Comparison of ENCODE assay signal across 16 mouse cellular contexts in the genomic region with DNA sequence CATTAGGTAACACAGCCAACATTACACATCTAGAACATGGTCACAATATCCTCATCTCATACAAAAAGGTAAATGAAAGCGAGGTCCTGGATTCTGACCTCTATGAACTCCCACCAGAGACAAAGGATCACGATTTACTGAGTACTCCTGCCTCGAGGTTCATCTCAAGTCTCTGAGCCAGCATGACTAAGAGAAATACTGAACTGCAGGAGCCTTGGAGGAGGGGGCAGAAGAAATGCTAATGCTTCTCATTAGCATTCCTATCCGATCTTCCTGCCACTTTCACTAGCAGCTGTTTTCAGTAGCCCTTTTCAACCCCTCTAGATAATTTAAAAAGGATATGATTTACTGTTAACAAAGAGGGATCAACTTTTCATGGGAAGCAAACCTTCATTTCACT. TPM values are rescaled to one million over a fixed set of nuclear protein-coding genes. Genes with fewer than 3 reads are reported as not detected.
DNase-seq lines count a peak whose midpoint lies in the region; ATAC-seq and TF ChIP-seq lines count a peak whose summit lies in the region.
"Had no signal": no experiment of that assay in that cellular context is flagged by ENCODE, and none has a peak within 500 bp of the region (broad histone marks: within the 10 kb centered on the region; RNA-seq: fewer than 3 reads in every experiment).

No protein-coding gene starts in this region.

- intact Hi-C loops in left cerebral cortex, postnatal 25 days (cut with DNase I), result no loop called here

- in situ Hi-C loops in ES-E14 (cut with MboI; ENCODE audit: low sequenced_read_pairs in 2 of 2, unreplicated experiment in 2 of 2), result no loop called here

- H3K4me1 ChIP-seq in forebrain, embryonic 11.5 days (replicated peaks; ENCODE audit: control insufficient read depth, insufficient read depth, low read length), result peaks cover 4% of the 10 kb centered on the region; the same call in 1 of the 2 replicates
- H3K4me1 ChIP-seq in forebrain, embryonic 10.5 days, result peaks cover 13% of the 10 kb centered on the region
- peaks cover 5 to 6% of the 10 kb centered on the region in 2 experiments; a peak in 3 of 4 replicates for H3K4me1 ChIP-seq in ES-E14 (ENCODE audit: control insufficient read depth in 2 of 2, insufficient read depth in 2 of 2, low read length in 2 of 2, poor library complexity in 1 of 2)
- H3K4me1 ChIP-seq in forebrain, embryonic 15.5 days, result peaks cover 15% of the 10 kb centered on the region
- H3K4me1 ChIP-seq in midbrain, embryonic 12.5 days, result peaks cover 39% of the 10 kb centered on the region
- H3K4me1 ChIP-seq: embryonic facial prominence, embryonic 13.5 days had no signal

- no peaks in the 10 kb centered on the region for H3K9me3 ChIP-seq in forebrain, embryonic 11.5 days (ENCODE audit: control insufficient read depth, low read length)
- H3K9me3 ChIP-seq in forebrain, embryonic 10.5 days, result no peaks in the 10 kb centered on the region; the same call in 1 of the 2 replicates
- H3K9me3 ChIP-seq in ES-E14 (ENCODE audit: control insufficient read depth, insufficient read depth, low read depth, low read length), result no peaks in the 10 kb centered on the region
- no peaks in the 10 kb centered on the region for H3K9me3 ChIP-seq in forebrain, embryonic 15.5 days
- H3K9me3 ChIP-seq in midbrain, embryonic 12.5 days, result 0 out of 2 replicates have a peak, but pooled peaks cover 2% of the 10 kb centered on the region
- H3K9me3 ChIP-seq: embryonic facial prominence, embryonic 13.5 days had no signal

- H3K4me3 ChIP-seq in forebrain, embryonic 11.5 days (ENCODE audit: low read depth, low read length), result no peak overlapping the region
- no peak overlapping the region for H3K4me3 ChIP-seq in forebrain, embryonic 10.5 days
- H3K4me3 ChIP-seq in ES-E14 (ENCODE audit: insufficient read depth in 1 of 2, low read depth in 1 of 2, low read length in 2 of 2, poor library complexity in 1 of 2, severe bottlenecking in 1 of 2), result no peak overlapping the region
- H3K4me3 ChIP-seq in forebrain, embryonic 15.5 days, result no peak overlapping the region
- no peak overlapping the region for H3K4me3 ChIP-seq in midbrain, embryonic 12.5 days
- H3K4me3 ChIP-seq: embryonic facial prominence, embryonic 13.5 days; myocyte had no signal

- H3K4me2 ChIP-seq in forebrain, embryonic 11.5 days (ENCODE audit: low read depth, low read length, severe bottlenecking), result no peak overlapping the region
- no peak overlapping the region for H3K4me2 ChIP-seq in forebrain, embryonic 15.5 days (replicated peaks)
- H3K4me2 ChIP-seq in midbrain, embryonic 12.5 days (replicated peaks), result no peak overlapping the region
- H3K4me2 ChIP-seq: embryonic facial prominence, embryonic 13.5 days had no signal

- DNase-seq in forebrain, embryonic 11.5 days (ENCODE audit: low spot score), result no peak
- DNase-seq in forebrain, embryonic 10.5 days (ENCODE audit: extremely low spot score, low spot score), result no peak
- peak; percentile 31 for DNase-seq in ES-E14 (ENCODE audit: low read depth, low spot score)
- DNase-seq in adrenal gland, postnatal 4 days (ENCODE audit: low spot score in 2 of 2), result no peak
- DNase-seq in left cerebral cortex, postnatal 25 days (ENCODE audit: low spot score in 2 of 2), result no peak
- DNase-seq: adrenal gland, postnatal 10 days; cerebellum, postnatal 14 days; heart, postnatal 10 days; liver; lung, adult 18-20 months; lung, postnatal 4 days had no signal

- peak; percentile 73 for ATAC-seq in forebrain, embryonic 11.5 days (replicated peaks; ENCODE audit: low FRiP score)
- peak; percentile 73; the same call in 1 of the 2 replicates for ATAC-seq in forebrain, embryonic 15.5 days (replicated peaks)
- peak; percentile 79 for ATAC-seq in midbrain, embryonic 12.5 days (ENCODE audit: low FRiP score, low read depth)
- ATAC-seq in CD4-positive, CD25-positive, alpha-beta regulatory T cell, adult 4 months, result no peak

- no peaks in the 10 kb centered on the region for H3K27me3 ChIP-seq in forebrain, embryonic 11.5 days (ENCODE audit: control insufficient read depth, insufficient read depth, low read length)
- no peaks in the 10 kb centered on the region for H3K27me3 ChIP-seq in forebrain, embryonic 10.5 days (ENCODE audit: poor library complexity, severe bottlenecking)
- H3K27me3 ChIP-seq in forebrain, embryonic 15.5 days, result no peaks in the 10 kb centered on the region
- H3K27me3 ChIP-seq in midbrain, embryonic 12.5 days, result no peaks in the 10 kb centered on the region
- H3K27me3 ChIP-seq: embryonic facial prominence, embryonic 13.5 days had no signal

- H3K27ac ChIP-seq in forebrain, embryonic 11.5 days (ENCODE audit: low read depth, low read length), result no peak overlapping the region
- H3K27ac ChIP-seq in forebrain, embryonic 10.5 days, result no peak overlapping the region
- no peak overlapping the region for H3K27ac ChIP-seq in ES-E14 (ENCODE audit: insufficient read depth, low read depth, low read length, poor library complexity, severe bottlenecking)
- H3K27ac ChIP-seq in forebrain, embryonic 15.5 days (replicated peaks), result peak overlapping the region; percentile 46
- H3K27ac ChIP-seq in midbrain, embryonic 12.5 days (replicated peaks), result peak overlapping the region; percentile 58
- H3K27ac ChIP-seq: embryonic facial prominence, embryonic 13.5 days had no signal

- 23% methylated on average over 4 of the region's 4 CpGs for WGBS in forebrain, embryonic 11.5 days
- WGBS in forebrain, embryonic 10.5 days, result 37% methylated on average over 4 of the region's 4 CpGs
- 20% methylated on average over 4 of the region's 4 CpGs for WGBS in forebrain, embryonic 15.5 days
- 13% methylated on average over 4 of the region's 4 CpGs for WGBS in midbrain, embryonic 12.5 days

- no peak overlapping the region for H3K9ac ChIP-seq in forebrain, embryonic 11.5 days (ENCODE audit: low read length)
- H3K9ac ChIP-seq in ES-E14 (ENCODE audit: insufficient read depth, low read depth, low read length, poor library complexity, severe bottlenecking), result no peak overlapping the region
- H3K9ac ChIP-seq in forebrain, embryonic 15.5 days (replicated peaks), result no peak overlapping the region
- H3K9ac ChIP-seq in midbrain, embryonic 12.5 days (replicated peaks), result no peak overlapping the region
- H3K9ac ChIP-seq: embryonic facial prominence, embryonic 13.5 days had no signal

- no peaks in the 10 kb centered on the region for H3K36me3 ChIP-seq in forebrain, embryonic 11.5 days (ENCODE audit: control insufficient read depth, insufficient read depth, low read length)
- no peaks in the 10 kb centered on the region for H3K36me3 ChIP-seq in forebrain, embryonic 10.5 days (replicated peaks)
- H3K36me3 ChIP-seq in ES-E14 (ENCODE audit: control insufficient read depth, insufficient read depth, low read length, poor library complexity, severe bottlenecking), result no peaks in the 10 kb centered on the region
- H3K36me3 ChIP-seq in forebrain, embryonic 15.5 days, result no peaks in the 10 kb centered on the region
- H3K36me3 ChIP-seq in midbrain, embryonic 12.5 days, result peaks cover 4% of the 10 kb centered on the region; the same call in 1 of the 2 replicates
- H3K36me3 ChIP-seq: embryonic facial prominence, embryonic 13.5 days had no signal

TF ChIP-seq in ES-E14, 5 proteins besides CTCF, POLR2A, EP300 and RAD21:
- TF ChIP-seq ZNF384 (IDR thresholded peaks at IDR 0.05; ENCODE audit: low read depth, low read length) (no peak), MAFK (IDR thresholded peaks at IDR 0.05; ENCODE audit: insufficient read depth, low read depth, low read length) (peak; percentile 96)

RNA-seq across cellular contexts. Expression of a gene that starts 19.6 kb away (rescaled TPM):
- 28.6 and 30.1 TPM in 2 replicates for polyA plus RNA-seq in forebrain, embryonic 11.5 days (2014; fragmentation: Nextera tagmentation; extraction: Ambion mirVana)
- polyA plus RNA-seq in forebrain, embryonic 10.5 days (2016; fragmentation: Nextera tagmentation; extraction: Ambion mirVana), result 7.7 TPM in 2 replicates
- total RNA-seq in ES-E14 (2012; rRNA removed), result 0.37 and 1.9 TPM in 2 replicates
- 76.5 and 83.9 TPM in 2 replicates for polyA plus RNA-seq in forebrain, embryonic 15.5 days (2015; fragmentation: Nextera tagmentation; extraction: Ambion mirVana)
- 70.1 and 72.4 TPM in 2 replicates for polyA plus RNA-seq in midbrain, embryonic 12.5 days (2016; fragmentation: Nextera tagmentation; extraction: Ambion mirVana)
- total RNA-seq in adrenal gland, postnatal 4 days (2021), result 10 to 100 TPM; 14.5 to 18.6 TPM
- total RNA-seq in left cerebral cortex, postnatal 25 days (2021), result 100 to 1,000 TPM; 466 to 482 TPM
- polyA plus RNA-seq in CD4-positive, CD25-positive, alpha-beta regulatory T cell, adult 4 months (2017; shearing (Covaris generic)), result not detected

Comparison
In these comparisons a context has a peak if more than half of its experiments do, and no peak if none do; other contexts are left out.
1. H3K27ac ChIP-seq: peak in forebrain, embryonic 15.5 days (single experiment) and midbrain, embryonic 12.5 days (single experiment); none in forebrain, embryonic 11.5 days (single experiment), forebrain, embryonic 10.5 days (single experiment) and ES-E14 (single experiment).